Mouse (Mus musculus) T-helper 17 cell (primary cell): Measurements from ENCODE around the gene Tuba3b.

Source experiments
- in situ Hi-C, 2 experiments: fragments of 300-600 bp; cut with MboI, MseI; formaldehyde crosslinking; loops; 1 replicate in 1 of 2; 2 replicates in 1 of 2; pipeline ENCODE4 v1.15.1; 2025; ENCODE audit warnings: high pct_unique_total_duplicates in 2 of 2

Tuba3b gene

DNA sequence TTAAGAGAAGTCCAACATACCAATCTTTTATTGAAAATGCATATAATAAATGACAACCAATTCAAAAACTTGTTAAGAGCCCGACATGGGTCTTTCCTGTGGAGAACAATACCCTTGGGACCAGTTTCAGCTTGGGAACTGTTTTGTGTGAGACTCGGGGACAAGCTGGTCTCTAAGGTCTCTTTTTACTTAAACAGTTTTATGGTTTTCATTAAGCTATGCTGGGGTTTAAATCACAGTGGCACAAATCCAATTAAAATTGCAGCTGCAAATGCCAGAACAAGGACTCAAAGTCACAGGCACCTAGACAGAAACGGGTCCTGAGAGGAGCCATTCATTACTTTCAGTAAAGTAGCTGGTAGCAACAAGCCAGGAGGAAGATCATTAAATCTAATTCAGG lies 10.4 kb upstream of the Tuba3b start:
- in situ Hi-C loops = no loop called here

GRCm38 (mm10) chr6:145607746-145608145 lies 7.8 kb upstream of the Tuba3b start:
- in situ Hi-C loops = no loop called here

DNA sequence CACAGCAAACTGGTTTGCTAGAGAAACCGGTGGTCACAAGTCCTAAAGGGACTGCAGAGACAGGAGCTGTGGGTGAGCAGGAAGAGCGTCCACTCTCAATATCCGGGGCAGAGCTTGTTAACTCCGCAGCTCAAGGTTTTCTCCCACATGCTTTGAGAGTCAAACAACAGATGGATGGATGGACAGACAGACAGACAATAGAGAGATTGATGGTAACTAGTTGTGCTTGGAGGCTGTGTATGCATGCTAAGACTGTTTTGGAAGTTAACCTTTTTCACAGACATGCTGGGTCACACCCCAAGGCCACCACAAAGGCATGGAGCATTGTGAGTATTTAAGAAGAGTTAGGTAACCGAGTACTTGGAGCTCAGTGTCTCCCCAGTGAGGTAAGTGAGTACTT lies 6.9 kb upstream of the Tuba3b start:
- in situ Hi-C loops = no loop called here

DNA sequence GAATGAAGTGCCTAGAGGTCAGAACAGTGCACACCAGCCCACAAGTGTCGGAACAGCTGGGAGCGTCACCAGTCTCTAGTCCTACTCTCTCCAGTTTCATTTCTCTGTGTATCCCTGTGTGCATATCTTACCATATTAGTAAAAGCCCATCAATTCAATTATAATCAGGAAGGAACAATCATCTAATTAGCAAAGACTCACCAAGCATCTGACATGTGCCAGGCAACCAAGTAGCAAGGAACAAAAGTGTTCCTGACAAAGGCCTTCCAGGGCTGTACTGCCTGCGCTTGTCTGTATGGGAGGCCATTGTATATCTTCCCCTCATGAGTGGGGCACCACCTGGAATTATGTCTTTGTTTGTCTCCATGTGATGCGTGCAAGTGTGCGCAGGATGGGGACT lies 4.7 kb upstream of the Tuba3b start:
- in situ Hi-C loops = no loop called here

GRCm38 (mm10) chr6:145612611-145613010 lies 2.9 kb upstream of the Tuba3b start:
- in situ Hi-C loops = no loop called here

- in situ Hi-C loops = no loop called here
Observed at GRCm38 (mm10) chr6:145614219-145614618, 1.3 kb upstream of the Tuba3b start, which contains the start of gene Lmntd1. Lmntd1 (minus strand) TSS chr6:145614319.

- in situ Hi-C loops = no loop called here
Observed at GRCm38 (mm10) chr6:145616402-145617229, 1.1 kb downstream of the Tuba3b start.

GRCm38 (mm10) chr6:145623141-145623540 lies 7.6 kb downstream of the Tuba3b start:
- in situ Hi-C loops = no loop called here

- in situ Hi-C loops = no loop called here
Observed at GRCm38 (mm10) chr6:145630269-145630668, 14.7 kb downstream of the Tuba3b start.

DNA sequence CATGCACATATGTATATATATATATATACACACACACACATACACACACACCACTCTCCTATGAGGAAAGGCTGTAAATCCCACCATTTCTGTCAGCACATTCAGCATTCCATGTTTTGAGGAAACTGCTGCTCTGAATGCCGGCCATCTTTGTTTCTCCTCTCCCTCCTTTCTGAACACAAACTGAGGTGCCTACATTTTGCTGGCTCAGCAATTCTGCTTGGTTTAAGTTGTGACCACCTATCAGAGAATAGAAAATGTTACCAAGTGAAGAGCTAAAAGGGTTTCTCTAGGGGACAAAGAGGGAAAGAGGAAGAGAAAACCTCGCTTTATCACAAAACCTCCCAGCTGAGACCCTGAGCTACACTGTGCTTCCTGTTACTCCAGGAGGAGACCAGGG lies 18.9 kb downstream of the Tuba3b start:
- in situ Hi-C loops = no loop called here

GRCm38 (mm10) chr6:145636682-145637081 lies 21.1 kb downstream of the Tuba3b start:
- in situ Hi-C loops = no loop called here

GRCm38 (mm10) chr6:145638248-145638647 lies 22.7 kb downstream of the Tuba3b start:
- in situ Hi-C loops = no loop called here

DNA sequence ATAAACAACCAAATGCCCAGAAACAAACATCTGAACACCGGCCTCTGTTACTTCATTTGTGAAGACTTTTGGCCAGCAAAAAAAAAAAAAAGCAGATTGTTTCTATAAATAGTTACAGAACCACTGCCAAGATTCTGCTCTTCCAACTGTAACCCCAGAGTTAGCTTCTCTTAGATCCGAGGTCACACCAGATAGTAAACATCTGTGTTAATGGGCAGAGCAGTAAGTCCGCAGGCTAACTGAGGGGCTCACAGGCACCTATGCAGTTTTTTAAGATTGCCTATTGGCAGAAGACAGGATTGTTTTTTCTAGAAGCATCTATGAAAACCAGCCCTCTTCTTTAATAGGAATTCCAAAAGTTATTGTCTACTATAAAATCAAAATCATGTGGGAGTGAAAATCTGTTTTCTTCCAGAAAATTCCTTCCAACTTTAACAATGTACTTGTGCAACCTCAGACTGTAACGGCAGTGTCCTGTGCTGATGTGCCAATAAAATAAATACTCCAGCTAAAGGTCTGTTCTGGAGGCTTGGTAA lies 25.5 kb downstream of the Tuba3b start:
- in situ Hi-C loops = no loop called here

- in situ Hi-C loops = loop anchor here in 1 of 2 experiments (10.0 kb wide), 1 partner anchor 453 kb away; no protein-coding TSS in a partner anchor
Observed at GRCm38 (mm10) chr6:145651976-145652375, 36.4 kb downstream of the Tuba3b start.

GRCm38 (mm10) chr6:145652986-145653385 lies 37.4 kb downstream of the Tuba3b start:
- in situ Hi-C loops = loop anchor here in 1 of 2 experiments (10.0 kb wide), 1 partner anchor 452 kb away; no protein-coding TSS in a partner anchor

DNA sequence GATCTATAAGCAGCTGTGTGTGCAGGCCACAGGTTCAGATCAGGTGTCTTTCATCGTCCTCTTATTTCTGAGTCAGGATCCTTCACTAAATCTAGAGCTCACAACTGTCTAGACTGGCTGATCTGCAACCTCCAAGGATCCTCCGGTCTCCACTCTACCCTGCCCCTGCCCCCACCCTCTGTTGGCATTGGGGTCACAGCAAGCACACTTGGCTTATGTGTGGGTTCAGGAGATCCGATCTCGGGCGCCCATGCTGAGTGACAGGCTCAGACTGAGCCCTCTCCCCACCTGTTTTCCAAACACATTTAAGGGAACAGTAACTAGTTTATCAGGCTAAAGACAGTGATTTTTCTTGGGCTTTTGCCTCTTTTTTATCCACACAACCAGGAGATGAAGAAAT lies 38.1 kb downstream of the Tuba3b start:
- in situ Hi-C loops = loop anchor here in 1 of 2 experiments (10.0 kb wide), 1 partner anchor 451 kb away; no protein-coding TSS in a partner anchor

GRCm38 (mm10) chr6:145654062-145654836 lies 38.7 kb downstream of the Tuba3b start:
- in situ Hi-C loops = loop anchor here in 1 of 2 experiments (10.0 kb wide), 1 partner anchor 451 kb away; no protein-coding TSS in a partner anchor

GRCm38 (mm10) chr6:145655678-145656077 lies 40.1 kb downstream of the Tuba3b start:
- in situ Hi-C loops = loop anchor here in 1 of 2 experiments (10.0 kb wide), 1 partner anchor 449 kb away; no protein-coding TSS in a partner anchor

GRCm38 (mm10) chr6:145656740-145657591 lies 41.4 kb downstream of the Tuba3b start:
- in situ Hi-C loops = loop anchor here in 1 of 2 experiments (10.0 kb wide), 1 partner anchor 448 kb away; no protein-coding TSS in a partner anchor

GRCm38 (mm10) chr6:145659116-145659515 lies 43.6 kb downstream of the Tuba3b start:
- in situ Hi-C loops = loop anchor here in 1 of 2 experiments (10.0 kb wide), 1 partner anchor 446 kb away; no protein-coding TSS in a partner anchor

DNA sequence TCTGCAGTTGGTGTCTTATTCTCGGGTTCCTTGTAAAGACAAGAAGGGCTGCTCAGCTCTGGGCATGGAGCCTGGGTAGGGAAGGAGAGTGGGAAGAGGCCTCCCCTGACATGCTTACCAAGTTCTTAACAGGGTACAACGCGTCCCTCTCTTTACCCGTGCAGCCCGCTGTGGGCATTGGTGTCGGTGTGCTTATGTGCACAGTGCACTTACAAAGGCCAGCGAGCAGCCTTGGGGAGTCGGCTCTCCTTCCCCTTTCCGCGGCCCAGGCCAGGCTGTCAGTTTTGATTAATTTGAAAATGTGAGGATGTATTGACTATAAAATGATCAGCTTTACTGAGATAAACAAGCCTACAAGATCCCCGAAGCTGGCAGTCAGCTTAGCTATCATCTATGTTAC lies 45.4 kb downstream of the Tuba3b start:
- in situ Hi-C loops = loop anchor here in 1 of 2 experiments (10.0 kb wide), 1 partner anchor 64 kb away; no protein-coding TSS in a partner anchor
